Mouse (Mus musculus) heart, postnatal 36 days (tissue): ENCODE measurements around the gene Ccdc85c. TPM values are rescaled to one million over a fixed set of nuclear protein-coding genes. Genes with fewer than 3 reads are reported as not detected.

Source experiments
- DNase-seq, 2 experiments: peaks; one replicate each; pipeline ENCODE4 v3.0.0; 2021 to 2022
- intact Hi-C: fragments of 180-260 bp; cut with DNase I; formaldehyde crosslinking; loops from one replicate; pipeline ENCODE4 v1.15.1; 2025
- total RNA-seq, 2 experiments: library from RNA; stranded (reverse); gene quantifications; 2 replicates each; pipeline ENCODE4 v1.2.3; 2021

Ccdc85c gene
- total RNA-seq, 2 experiments from 2014 or later = 33.6 to 38.9 TPM

- no peak for DNase-seq
- intact Hi-C loops = no loop called here
Observed at GRCm38 (mm10) chr12:108301006-108301405, 25.8 kb upstream of the Ccdc85c start.

DNA sequence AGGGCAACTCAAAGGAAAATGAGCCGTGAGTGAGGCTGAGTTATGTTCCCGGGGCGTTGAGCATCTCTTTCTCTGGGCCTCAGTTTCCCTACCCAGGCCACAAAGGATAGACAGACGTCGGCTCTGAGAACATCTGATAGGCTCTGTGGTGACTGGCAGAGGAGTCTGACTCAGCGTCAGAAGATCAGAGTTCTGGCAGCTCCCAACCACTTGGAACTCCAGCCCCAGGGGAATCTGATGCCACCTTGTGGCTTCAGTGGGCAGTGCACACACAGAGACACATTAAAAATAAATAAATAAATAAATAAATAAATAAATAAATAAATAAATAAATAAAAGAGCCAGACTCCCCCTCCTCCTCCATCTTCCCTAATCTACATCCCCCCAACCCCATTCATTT is 21.8 kb upstream of the Ccdc85c start:
- intact Hi-C loops = no loop called here
- no peak for DNase-seq

DNA sequence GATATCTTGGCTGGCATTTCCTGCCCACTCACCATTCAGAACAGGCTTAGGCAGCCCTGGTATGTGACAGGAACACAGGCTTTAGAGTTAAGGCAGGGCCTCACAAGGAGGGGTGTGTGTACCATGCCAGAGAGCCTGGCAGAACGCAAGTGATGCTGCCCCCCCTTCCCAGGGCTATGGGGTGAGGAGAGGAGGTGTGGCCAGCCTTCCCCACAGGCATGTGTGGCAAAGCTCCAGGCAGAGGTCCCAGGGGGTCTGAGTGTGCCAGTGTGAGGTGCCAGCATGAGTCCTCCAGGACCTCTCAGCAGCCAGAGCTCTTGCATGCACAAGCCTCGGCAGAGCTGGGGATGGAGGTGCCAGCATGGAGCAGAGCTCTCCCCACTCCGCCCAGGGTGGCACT is 19.4 kb upstream of the Ccdc85c start:
- no peak for DNase-seq
- intact Hi-C loops = no loop called here

- peak; percentile 77 to 79 for DNase-seq
- intact Hi-C loops = loop anchor here (1.0 kb wide), 2 partner anchors 76 to 84 kb away; no protein-coding TSS in a partner anchor
Observed at GRCm38 (mm10) chr12:108292957-108293356, 17.7 kb upstream of the Ccdc85c start.

GRCm38 (mm10) chr12:108292419-108292818 is 17.2 kb upstream of the Ccdc85c start:
- intact Hi-C loops = loop anchor here (1.0 kb wide), 1 partner anchor 75 kb away; no protein-coding TSS in a partner anchor
- no peak for DNase-seq

GRCm38 (mm10) chr12:108288127-108288880 is 13.1 kb upstream of the Ccdc85c start:
- no peak for DNase-seq
- intact Hi-C loops = no loop called here

GRCm38 (mm10) chr12:108287011-108287410 is 11.8 kb upstream of the Ccdc85c start:
- intact Hi-C loops = no loop called here

DNA sequence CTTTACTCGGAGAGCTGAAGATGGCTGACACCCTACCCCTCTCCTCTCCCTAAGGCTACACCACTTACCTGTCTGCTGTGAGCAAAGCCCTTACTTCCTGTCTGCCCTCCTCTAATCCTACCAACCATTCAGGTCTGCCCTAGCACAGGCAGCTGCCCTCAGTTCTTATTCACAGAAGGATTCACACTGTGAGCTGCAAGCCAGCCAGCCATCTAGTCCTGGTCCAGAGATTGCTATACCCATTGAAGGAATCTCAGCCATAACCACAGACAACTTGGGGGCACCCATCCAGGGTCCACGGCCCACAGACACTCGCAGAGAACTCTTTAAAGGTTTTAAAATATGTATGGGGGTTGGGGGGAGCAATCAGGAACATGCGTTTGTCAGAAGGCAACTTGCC is 11.2 kb upstream of the Ccdc85c start:
- intact Hi-C loops = no loop called here
- DNase-seq = no peak

More at GRCm38 (mm10) chr12:108287011-108287410, 11.8 kb upstream of the Ccdc85c start:
- no peak for DNase-seq

DNA sequence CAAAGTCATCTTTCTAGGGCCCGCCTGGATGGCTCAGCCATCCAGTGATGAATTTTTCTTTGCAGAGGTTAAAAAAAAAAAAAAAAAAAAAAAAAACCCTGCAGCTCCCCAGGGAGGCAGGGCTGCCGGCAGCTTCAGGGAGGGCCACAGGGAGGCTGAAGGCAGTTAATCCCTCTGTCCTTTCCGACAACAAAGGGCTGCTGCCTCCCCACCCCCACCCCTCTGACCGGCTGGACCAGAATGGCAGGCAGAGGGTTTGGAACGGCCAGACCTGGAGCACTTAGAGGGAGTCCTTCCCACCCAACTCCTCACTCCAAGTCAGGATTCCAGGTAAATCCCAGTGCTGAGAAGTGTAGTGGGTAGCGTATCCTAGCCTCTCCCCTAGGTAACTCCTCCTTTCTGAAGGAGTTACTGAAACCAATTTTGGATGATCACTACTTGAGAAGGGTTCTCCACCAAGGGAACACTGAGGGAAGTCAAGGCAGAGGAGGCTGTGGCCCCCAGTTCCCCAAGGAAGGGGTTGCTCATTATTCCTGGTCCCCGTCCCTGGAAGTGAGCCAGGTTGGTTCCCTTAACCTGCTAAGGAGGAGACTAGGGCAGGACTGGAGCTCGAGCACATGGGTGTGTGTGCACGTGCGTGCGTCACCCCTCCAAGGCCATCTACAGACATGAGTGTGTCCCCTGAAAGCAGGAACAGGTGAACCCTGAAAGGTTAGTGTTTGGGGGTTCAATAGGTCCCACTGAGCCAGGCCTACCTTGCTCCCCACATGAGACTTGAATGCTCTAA is 10.2 kb upstream of the Ccdc85c start:
- no peak for DNase-seq
- intact Hi-C loops = no loop called here

DNA sequence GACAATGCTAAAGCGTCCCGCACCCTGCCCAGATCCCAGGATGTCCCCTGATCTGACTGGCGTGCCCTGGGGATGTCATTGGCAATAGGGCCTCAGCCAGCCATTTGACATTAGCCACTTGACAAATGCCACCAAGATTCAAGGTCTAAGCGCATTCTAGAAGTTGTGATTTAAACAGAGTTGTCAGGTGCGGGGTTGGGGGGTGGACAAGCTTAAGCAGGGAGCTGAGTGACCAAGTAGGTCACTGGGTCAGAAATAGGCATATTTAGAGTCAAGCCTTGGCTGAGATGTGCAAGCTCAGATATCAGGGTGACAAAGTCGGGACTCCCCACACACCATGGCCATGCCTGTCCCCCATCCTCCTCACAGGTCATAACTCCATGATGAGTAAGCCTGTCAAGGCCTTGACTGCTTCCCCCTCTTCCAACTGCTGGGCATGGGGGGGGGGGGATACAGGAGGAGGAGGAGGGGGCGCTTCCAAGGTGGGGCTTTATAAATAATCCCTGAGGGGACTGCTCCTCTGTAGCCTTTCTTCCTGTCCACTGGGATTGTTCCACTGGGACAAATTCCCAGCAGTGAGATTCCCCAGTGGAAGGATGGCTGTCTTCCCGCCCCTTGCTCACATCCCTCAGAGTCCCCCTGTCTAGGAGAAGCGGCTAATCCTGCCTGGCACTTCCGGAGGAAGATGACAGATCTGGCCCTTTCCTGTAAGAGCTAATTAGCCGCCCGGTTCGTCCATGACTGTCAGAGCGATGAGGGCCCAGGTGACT is 9.4 kb upstream of the Ccdc85c start:
- no peak for DNase-seq
- intact Hi-C loops = no loop called here

DNA sequence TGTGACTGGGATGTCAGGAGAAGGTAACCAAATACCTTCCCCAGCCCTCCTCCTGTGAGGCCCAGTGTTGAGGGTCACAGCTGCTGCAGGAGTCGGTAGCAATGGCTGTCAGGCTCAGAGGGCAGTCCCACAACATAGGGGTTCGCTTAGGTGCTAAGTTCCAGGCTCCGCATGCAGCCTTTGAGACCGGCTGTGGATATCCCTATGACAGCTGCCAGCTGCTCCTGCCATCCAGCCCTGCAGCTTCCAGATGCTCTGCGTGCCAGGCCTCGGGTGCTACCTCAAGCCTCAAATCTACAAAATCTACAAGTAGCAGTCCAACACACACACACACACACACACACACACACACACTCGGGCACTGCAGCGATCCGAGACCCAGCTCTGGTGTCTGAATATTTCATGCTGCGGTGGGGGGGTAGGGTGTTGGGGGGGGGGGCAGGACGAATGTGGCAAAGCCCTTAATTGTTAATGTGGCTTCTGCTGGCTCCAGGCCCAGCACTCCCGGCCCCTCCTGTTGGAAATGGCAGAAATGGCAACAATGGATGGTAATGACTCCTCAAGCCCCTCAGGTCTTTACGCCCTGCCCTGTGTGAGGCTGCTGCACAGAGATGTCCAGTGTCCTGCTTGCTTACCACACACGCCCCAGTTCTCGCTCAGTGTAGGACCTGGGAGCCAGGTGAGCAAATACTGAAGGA is 3.1 kb upstream of the Ccdc85c start:
- intact Hi-C loops = no loop called here
- DNase-seq = no peak

DNA sequence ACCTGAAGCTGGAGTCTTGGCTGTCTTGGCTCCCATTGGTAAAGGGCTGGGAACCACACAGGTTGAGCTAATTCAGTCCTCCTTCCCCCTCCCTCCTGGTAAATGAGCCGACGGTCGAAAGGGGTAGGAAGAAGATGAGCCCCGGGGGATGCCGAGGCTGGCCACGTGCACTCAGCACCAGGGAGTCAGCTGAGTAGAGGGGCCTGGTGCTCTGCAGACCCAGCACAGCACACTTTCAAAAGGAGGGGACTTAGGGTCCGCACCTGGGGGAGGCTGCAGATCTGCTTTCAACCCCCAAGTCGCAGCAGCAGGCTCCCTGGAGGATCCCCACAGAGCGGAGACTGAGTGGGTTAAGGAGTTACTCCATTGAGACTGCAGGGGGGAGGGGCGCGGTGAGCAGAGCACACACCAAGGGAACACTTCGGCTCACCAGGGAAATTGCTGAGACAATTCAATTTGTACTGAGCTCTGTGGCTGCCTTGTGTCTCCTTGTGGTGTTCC is 2.2 kb upstream of the Ccdc85c start:
- intact Hi-C loops = loop anchor here (2.0 kb wide), 1 partner anchor 13 kb away; no protein-coding TSS in a partner anchor
- no peak for DNase-seq

DNA sequence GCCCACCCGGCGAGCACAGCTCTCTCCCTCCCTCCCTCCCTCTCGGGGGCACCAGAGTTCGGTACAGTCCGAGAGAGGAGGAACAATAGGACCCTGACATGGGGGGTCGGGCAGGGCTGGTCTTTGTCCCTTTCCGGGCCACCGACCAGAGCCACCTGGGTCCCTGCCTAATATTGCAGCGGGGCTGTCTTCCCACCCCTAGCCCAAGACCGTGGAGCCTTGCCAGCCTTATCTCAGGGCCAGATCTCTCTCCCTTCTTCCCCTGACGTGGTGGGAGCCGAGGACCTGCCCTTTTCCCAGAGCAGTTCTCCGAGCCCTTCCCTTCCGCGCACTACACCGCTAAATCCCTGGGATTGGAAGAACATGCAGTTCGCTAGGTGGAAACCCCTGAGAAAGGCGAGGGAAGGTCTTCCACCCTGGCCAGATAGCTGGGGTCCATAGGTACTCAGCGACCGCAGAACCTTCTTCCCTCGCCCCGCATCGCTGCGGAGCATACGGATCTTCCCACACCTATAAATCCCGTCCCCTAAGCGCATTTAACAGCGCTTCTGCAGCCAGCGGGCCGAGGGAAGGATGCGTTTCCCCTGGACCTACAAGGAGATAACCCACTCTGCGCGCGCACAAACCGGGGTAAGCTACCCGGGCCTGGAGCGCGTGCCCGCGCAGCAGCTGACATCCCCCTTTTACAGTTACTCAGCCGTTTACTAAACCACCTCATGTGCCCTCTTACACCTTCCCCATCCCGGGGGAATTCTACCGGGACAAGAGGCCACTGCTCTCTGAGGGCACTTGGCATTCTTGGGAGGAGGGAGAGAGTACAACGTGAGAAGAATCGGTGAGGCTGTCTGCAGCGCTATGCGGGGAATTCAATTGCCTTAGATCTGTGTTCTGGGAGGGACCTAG is 946 bp upstream of the Ccdc85c start:
- peak in 1 of 2 experiments; percentile 47 for DNase-seq
- intact Hi-C loops = loop anchor here (2.0 kb wide), 2 partner anchors 15 to 41 kb away; no protein-coding TSS in a partner anchor

DNA sequence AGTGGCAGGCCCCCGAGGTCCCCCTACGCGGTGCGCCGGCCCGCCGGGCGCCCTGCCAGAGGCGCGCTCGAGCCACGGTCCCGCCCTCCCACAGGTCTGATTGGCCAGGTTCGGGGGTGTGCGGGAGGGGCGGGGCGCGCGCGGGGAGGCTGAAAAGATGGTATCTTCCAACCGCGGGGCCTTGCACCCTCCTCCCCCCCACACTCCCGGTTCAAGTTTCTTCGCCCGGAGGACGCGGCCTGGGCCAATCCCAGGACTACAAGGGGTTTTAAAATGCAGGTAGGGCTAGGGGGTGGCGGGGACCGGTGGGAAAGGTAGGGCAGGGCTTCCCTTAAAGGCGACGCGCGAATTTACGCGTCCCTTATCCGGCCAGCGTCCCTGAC is 274 bp upstream of the Ccdc85c start:
- peak; percentile 96 to 98 for DNase-seq
- intact Hi-C loops = loop anchor here (2.0 kb wide), 1 partner anchor 41 kb away; no protein-coding TSS in a partner anchor

DNA sequence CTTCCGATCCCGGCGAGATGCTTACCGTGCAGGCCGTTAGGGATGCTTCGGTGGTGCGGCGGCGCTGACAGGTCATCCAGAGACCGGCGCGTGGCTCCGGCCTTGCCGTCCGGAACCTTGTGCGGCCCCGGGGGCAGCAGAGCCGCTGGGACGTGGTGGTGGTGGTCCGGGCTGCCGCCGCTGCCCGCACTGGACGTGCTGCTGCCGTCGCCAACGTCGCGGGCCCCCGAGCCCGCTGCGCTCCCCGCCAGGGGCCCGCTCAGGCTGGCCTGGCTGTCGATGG is 971 bp downstream of the Ccdc85c start:
- intact Hi-C loops = loop anchor here (2.0 kb wide), 1 partner anchor 39 kb away; no protein-coding TSS in a partner anchor

DNA sequence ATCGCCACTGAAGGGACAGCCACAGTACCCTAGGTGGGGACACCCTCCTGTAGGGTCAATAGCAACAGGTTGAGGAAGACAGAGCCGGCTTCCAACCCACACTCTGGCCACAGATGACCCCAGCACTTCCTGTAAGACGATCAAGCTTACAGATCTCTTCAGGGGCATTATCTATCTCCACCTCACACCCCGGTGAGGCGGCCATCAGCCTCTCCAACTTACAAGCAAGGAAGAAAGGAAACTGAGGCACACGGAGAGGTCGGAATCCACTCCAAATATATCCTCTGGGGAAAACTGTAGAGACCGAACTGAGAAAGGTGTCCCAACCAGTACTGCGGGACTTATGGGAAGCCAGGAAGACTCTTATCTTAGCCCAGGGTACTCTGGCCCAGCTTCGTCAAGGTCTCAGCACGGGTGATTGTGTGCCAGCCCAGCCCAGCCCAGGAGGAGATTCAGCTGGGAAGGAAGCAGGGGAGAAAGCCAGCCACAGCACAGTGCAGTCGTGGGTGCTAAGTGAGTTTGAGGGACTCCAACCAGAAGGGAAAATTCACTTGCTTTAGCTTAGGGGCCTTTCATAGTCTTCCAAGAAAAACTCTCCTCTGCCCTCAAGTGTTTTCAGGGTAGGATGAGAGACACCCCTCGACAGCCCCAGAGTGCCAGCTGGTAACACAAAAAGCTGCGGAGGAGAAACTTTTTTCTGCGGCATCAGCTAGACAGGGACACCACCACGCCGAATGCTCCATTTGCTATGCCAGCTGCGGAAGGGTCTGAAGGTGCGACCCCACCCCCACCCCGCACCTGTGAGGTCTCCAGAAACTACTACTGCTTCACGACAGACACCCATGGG is 1.5 kb downstream of the Ccdc85c start:
- intact Hi-C loops = loop anchor here (2.0 kb wide), 1 partner anchor 39 kb away; no protein-coding TSS in a partner anchor
- DNase-seq = no peak

More for the DNA sequence above, 971 bp downstream of the Ccdc85c start:
- no peak for DNase-seq

- DNase-seq = no peak
- intact Hi-C loops = no loop called here
Observed at GRCm38 (mm10) chr12:108272143-108272635, 3.0 kb downstream of the Ccdc85c start.
